Mouse (Mus musculus): ENCODE data around the gene Znrf3. TPM values are rescaled to one million over a fixed set of nuclear protein-coding genes. Genes with fewer than 3 reads are reported as not detected.

The Znrf3 gene
- total and polyA plus RNA-seq, 2 experiments from 2014 or later = 7.8 to 12.5 TPM

DNA sequence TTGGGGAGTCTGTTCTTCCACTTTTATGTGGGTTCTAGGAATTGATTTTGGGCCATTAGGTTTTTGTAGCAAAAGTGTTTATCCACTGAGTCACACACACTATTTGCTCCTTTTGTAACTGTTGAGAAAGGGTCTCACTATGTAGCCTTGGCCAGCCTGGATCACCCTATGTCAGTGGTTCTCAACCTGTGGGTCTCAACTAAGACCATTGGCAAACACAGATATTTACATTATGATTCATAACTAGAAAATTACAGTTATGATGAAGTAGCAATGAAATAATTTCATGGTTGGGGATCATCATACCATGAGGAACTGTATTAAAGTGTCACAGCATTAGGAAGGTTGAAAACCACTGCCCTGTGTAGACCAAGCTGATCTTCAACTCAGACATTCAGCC is 140.1 kb downstream of the Znrf3 start:
- Histone ChIP-seq H3K9ac (replicated peaks; ENCODE audit: low read length, poor library complexity, severe bottlenecking) (no peak overlapping the region), H3K4me3 (ENCODE audit: low read depth, low read length) (no peak overlapping the region), H3K36me3 (ENCODE audit: insufficient read depth, low read length) (no peaks in the 10 kb centered on the region), H3K4me1 (ENCODE audit: insufficient read depth, low read length) (no peaks in the 10 kb centered on the region), H3K27ac (ENCODE audit: low read depth, low read length) (no peak overlapping the region), H3K4me2 (ENCODE audit: low read depth, low read length, poor library complexity, severe bottlenecking) (no peak overlapping the region), H3K27me3 (ENCODE audit: insufficient read depth, low read length) (no peaks in the 10 kb centered on the region), H3K9me3 (ENCODE audit: low read length) (no peaks in the 10 kb centered on the region)
- DNase-seq (ENCODE audit: low spot score) (no peak), ATAC-seq (ENCODE audit: low FRiP score) (no peak)
- TF ChIP-seq CTCF (IDR thresholded peaks at IDR 0.05) = no peak

DNA sequence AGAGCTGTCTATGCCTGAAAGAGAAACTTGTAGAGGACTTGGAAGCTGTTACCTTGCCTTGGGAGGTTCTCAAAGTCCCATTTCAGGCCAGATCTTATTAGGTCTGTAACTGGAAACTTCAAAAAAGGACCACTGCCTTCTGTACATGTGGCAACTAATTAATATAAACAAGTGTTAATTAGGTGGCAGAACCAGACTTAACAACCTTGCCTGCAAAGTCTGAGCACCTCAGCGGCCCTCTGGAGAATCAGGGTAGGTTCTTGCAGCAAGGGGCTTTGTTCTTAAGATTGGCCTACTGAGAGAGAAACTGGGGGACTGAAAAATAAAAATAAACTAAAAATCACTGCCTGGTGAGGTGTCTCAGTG is 146.7 kb downstream of the Znrf3 start:
- 76% methylated on average over 1 of the region's 1 CpGs for WGBS
- Histone ChIP-seq H3K4me3 (ENCODE audit: low read depth, low read length) (no peak overlapping the region), H3K36me3 (ENCODE audit: insufficient read depth, low read length) (no peaks in the 10 kb centered on the region), H3K4me2 (ENCODE audit: low read depth, low read length, poor library complexity, severe bottlenecking) (no peak overlapping the region), H3K9me3 (ENCODE audit: low read length) (no peaks in the 10 kb centered on the region), H3K27me3 (ENCODE audit: insufficient read depth, low read length) (no peaks in the 10 kb centered on the region), H3K9ac (replicated peaks; ENCODE audit: low read length, poor library complexity, severe bottlenecking) (no peak overlapping the region), H3K27ac (ENCODE audit: low read depth, low read length) (no peak overlapping the region), H3K4me1 (ENCODE audit: insufficient read depth, low read length) (0 out of 2 replicates have a peak, but pooled peaks cover 6% of the 10 kb centered on the region)
- DNase-seq (ENCODE audit: low spot score) (no peak), ATAC-seq (ENCODE audit: low FRiP score) (no peak)
- no peak for TF ChIP-seq CTCF (IDR thresholded peaks at IDR 0.05)

DNA sequence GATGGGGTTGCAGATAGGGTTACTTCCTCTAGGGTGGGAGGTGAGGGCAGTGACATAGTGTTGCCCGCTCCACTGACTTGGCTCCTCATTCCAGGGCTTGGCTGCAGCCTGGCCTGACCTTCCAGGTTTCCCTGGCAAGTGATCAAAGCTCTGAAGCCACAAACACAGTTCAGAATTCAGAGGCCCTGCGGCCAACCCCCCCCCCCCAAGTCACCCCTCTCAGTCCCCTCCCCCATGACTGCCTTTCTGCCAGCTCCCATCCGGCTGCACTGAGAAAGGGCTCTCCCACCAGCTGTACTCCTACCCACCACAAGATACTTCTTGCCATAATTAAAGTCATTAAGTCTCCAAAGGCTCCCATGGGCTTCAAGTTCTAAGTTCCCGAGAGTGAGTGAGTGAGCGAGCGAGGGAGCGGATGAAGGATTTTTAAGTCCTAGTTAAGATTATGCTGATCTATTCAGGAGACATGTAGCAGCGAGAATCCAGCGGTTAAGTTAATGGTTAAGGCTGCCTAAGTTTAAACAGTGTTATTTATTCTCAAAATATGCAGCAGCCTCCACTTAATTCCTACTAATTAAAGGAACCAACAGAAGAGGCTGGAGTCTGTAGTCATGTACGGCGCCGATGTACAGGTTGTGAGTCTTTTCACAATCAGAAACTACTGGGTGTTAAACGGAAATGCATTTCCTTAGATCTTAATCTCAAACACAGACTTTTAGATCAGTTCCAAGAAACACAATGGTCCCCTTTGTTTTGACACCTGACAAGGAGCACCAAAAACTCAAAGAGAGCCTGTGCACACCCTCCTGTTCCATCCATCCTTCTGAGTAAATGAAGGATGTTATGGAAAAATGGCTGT is 147.3 kb downstream of the Znrf3 start:
- ATAC-seq (ENCODE audit: low FRiP score) (no peak; the same call in 1 of the 2 replicates), DNase-seq (ENCODE audit: low spot score) (peak; percentile 85)
- peak overlapping the region; percentile 18; the same call in 1 of the 2 replicates for H3K27ac ChIP-seq (ENCODE audit: low read depth, low read length)
- no peak overlapping the region for H3K4me3 ChIP-seq (ENCODE audit: low read depth, low read length)
- peak overlapping the region; percentile 9; the same call in 1 of the 2 replicates for H3K4me2 ChIP-seq (ENCODE audit: low read depth, low read length, poor library complexity, severe bottlenecking)
- no peaks in the 10 kb centered on the region for H3K27me3 ChIP-seq (ENCODE audit: insufficient read depth, low read length)
- no peak overlapping the region for H3K9ac ChIP-seq (replicated peaks; ENCODE audit: low read length, poor library complexity, severe bottlenecking)
- no peaks in the 10 kb centered on the region for H3K9me3 ChIP-seq (ENCODE audit: low read length)
- no peak for TF ChIP-seq CTCF (IDR thresholded peaks at IDR 0.05)
- WGBS = 29% methylated on average over 13 of the region's 13 CpGs
- no peaks in the 10 kb centered on the region for H3K36me3 ChIP-seq (ENCODE audit: insufficient read depth, low read length)
- 0 out of 2 replicates have a peak, but pooled peaks cover 6% of the 10 kb centered on the region for H3K4me1 ChIP-seq (ENCODE audit: insufficient read depth, low read length)

DNA sequence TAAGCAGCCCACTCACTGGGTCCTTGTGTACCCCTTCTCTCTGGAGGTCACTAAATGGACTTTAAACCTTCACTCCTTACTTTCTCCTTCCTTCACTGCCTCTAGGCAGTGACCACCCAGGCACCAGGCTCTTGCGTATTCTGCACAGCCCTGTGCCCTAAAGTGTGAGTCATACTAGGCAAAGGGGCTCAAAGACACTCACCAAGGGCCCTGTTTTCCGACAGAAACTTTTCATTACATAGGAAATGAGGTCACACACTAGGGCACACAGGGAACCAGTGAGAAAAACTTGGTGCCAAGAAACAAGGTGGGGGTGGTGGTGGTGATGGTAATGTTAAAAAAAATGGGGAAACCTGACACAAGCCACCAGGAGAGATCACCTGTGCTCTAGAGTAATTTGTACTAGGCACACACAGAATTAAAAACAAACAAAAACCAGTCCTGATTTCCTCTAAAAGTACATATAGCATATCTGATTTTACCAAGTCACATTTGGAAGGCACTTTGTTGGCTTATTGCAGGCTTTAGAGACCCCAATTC is 148.0 kb downstream of the Znrf3 start:
- Histone ChIP-seq H3K36me3 (ENCODE audit: insufficient read depth, low read length) (no peaks in the 10 kb centered on the region), H3K4me3 (ENCODE audit: low read depth, low read length) (no peak overlapping the region), H3K4me2 (ENCODE audit: low read depth, low read length, poor library complexity, severe bottlenecking) (no peak overlapping the region), H3K27ac (ENCODE audit: low read depth, low read length) (no peak overlapping the region), H3K4me1 (ENCODE audit: insufficient read depth, low read length) (0 out of 2 replicates have a peak, but pooled peaks cover 6% of the 10 kb centered on the region), H3K27me3 (ENCODE audit: insufficient read depth, low read length) (no peaks in the 10 kb centered on the region), H3K9me3 (ENCODE audit: low read length) (no peaks in the 10 kb centered on the region), H3K9ac (replicated peaks; ENCODE audit: low read length, poor library complexity, severe bottlenecking) (no peak overlapping the region)
- no peak for ATAC-seq (ENCODE audit: low FRiP score)
- no peak for DNase-seq (ENCODE audit: low spot score)
- TF ChIP-seq CTCF (IDR thresholded peaks at IDR 0.05) = no peak
- WGBS = 63% methylated on average over 2 of the region's 2 CpGs

DNA sequence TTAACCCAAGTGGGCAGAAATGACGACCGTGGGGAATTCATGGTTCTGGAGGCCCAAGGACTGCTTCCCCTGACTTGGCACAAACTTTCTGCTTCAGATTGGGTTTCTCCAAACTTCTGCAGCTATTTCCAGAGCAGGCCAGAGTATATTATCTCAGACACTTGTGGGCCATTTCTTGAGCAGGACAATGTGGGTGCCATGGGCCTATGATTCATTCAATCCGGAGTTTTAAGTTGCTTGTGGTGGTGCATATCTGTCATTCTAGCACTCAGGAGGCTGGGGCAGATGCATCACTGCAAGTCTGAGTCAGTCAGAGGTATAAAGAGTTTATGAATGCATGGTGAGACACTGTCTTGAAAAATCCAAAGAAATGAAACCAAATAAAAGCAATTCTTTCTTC is 149.8 kb downstream of the Znrf3 start:
- 75% methylated on average over 3 of the region's 3 CpGs for whole genome bisulfite sequencing
- H3K27ac ChIP-seq (ENCODE audit: low read depth, low read length) = no peak overlapping the region
- DNase-seq (ENCODE audit: low spot score) = no peak
- no peak for TF ChIP-seq CTCF (IDR thresholded peaks at IDR 0.05)
- no peaks in the 10 kb centered on the region for H3K36me3 ChIP-seq (ENCODE audit: insufficient read depth, low read length)
- H3K4me2 ChIP-seq (ENCODE audit: low read depth, low read length, poor library complexity, severe bottlenecking) = no peak overlapping the region
- ATAC-seq (ENCODE audit: low FRiP score) = no peak
- H3K27me3 ChIP-seq (ENCODE audit: insufficient read depth, low read length) = no peaks in the 10 kb centered on the region
- H3K9me3 ChIP-seq (ENCODE audit: low read length) = no peaks in the 10 kb centered on the region
- no peak overlapping the region for H3K4me3 ChIP-seq (ENCODE audit: low read depth, low read length)
- H3K4me1 ChIP-seq (ENCODE audit: insufficient read depth, low read length) = 0 out of 2 replicates have a peak, but pooled peaks cover 6% of the 10 kb centered on the region
- H3K9ac ChIP-seq (replicated peaks; ENCODE audit: low read length, poor library complexity, severe bottlenecking) = no peak overlapping the region

DNA sequence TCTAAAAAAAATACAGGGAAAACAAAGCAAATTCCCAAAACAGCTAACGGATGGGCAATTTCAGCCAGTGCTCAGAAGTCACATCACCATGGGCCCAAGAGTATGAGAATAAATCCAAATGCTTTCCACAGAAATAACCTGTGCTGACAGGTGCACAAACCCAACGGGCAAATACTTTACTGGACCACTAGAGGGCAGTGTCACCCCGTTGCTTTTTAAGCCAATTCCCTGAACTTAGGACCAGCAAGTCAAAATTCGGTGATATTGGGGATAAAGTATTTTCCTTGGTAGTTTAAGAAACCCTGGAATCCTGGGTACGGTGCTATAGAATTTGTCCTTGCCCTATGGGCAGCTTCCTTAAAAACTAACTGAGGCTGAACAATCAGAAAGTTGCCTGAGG is 154.0 kb downstream of the Znrf3 start:
- Histone ChIP-seq H3K27me3 (ENCODE audit: insufficient read depth, low read length) (no peaks in the 10 kb centered on the region), H3K4me3 (ENCODE audit: low read depth, low read length) (no peak overlapping the region), H3K9me3 (ENCODE audit: low read length) (no peaks in the 10 kb centered on the region), H3K4me1 (ENCODE audit: insufficient read depth, low read length) (no peaks in the 10 kb centered on the region), H3K4me2 (ENCODE audit: low read depth, low read length, poor library complexity, severe bottlenecking) (no peak overlapping the region), H3K36me3 (ENCODE audit: insufficient read depth, low read length) (0 out of 2 replicates have a peak, but pooled peaks cover 3% of the 10 kb centered on the region), H3K27ac (ENCODE audit: low read depth, low read length) (no peak overlapping the region), H3K9ac (replicated peaks; ENCODE audit: low read length, poor library complexity, severe bottlenecking) (no peak overlapping the region)
- no peak for ATAC-seq (ENCODE audit: low FRiP score)
- WGBS = 13% methylated on average over 5 of the region's 5 CpGs
- peak; percentile 83 for DNase-seq (ENCODE audit: low spot score)
- peak; percentile 98 for TF ChIP-seq CTCF (IDR thresholded peaks at IDR 0.05)
